Mouse (Mus musculus) frontal cortex, postnatal 36 days (tissue): ENCODE data around the gene Ylpm1.

ENCODE experiments used
- DNase-seq, 2 experiments: peaks; one replicate each; pipeline ENCODE4 v3.0.0; 2022; ENCODE audit warnings: low spot score in 2 of 2

The Ylpm1 gene

DNA sequence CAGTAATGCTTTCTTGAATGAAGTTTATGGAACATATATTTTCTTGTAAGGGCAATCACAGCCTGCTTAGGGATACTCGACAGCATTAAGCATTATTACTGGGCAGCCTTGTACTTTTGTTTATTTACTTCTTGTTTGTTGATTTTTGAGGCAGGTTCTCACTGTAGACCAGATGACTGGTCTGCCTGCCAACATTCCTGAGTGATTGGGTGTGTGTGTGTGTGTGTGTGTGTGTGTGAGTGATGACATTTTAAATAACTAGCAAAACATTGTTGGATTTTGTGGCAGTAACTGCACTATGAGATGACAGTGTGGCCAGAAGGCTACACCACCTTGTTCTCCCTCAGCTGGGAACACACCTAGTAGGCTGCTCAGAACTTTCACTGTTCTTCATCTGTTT, 13.7 kb downstream of the Ylpm1 start:
- DNase-seq = no peak

- no peak for DNase-seq
Measured at GRCm38 (mm10) chr12:85010541-85010940, 14.4 kb downstream of the Ylpm1 start.

GRCm38 (mm10) chr12:85012185-85012584, 16.1 kb downstream of the Ylpm1 start:
- DNase-seq = no peak

- no peak for DNase-seq
Measured at GRCm38 (mm10) chr12:85022071-85022470, 25.9 kb downstream of the Ylpm1 start.

DNA sequence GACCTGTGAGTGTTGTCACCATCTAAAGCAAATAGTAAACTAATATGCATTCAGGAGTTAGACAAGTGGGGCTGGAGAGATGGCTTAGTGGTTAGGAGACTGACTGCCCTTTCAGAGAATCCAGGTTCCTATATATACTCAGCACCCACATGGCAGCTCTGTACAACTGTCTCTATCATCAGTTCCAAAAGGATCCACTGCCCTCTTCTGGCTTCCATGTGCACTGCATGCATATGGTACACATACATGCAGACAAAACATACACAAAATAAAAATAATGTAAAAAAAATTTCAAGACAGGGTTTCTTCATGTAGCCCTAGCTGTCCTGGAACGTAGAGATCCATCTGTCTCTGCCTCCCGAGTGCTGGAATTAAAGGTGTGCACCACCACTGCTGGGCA, 36.6 kb downstream of the Ylpm1 start:
- no peak for DNase-seq

DNA sequence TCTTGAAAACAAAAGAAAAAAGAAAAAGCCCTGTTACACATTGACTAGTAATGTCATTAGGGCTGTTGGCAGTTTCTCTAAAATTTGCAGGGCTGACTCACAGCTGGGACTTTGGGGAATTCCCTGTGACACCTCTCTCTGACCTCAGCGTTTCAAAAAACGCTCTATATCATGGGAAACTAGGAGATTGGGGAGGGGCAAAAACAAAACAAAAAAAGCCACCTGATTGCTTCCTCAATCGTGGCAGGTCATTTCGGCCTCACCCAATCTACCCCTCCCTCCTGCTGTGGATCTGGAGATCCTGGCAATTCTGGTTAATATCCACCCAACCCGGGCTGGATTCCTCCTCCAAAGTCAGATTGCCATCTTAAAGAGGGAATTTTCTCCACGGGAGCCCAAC, 55.1 kb downstream of the Ylpm1 start:
- DNase-seq = no peak

GRCm38 (mm10) chr12:85071043-85071442, 74.9 kb downstream of the Ylpm1 start:
- DNase-seq = no peak

DNA sequence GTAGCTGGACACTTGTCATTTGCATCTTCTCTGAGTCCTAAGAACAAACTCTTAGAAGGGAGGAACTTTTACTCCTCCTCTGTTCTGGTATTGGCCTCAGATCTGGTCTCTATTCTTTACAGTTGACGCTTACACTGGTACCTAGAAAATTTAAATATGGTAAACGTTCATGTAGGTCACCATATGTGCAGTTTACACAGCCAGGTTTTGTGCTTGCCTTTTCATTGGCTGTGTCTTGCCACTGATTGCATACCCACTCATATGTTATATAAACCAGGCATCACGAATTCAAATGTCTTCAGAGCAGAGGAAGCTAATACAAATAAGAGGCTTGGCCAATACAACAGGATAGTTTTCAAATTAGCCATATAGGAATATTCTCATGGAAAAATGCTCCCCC, 81.0 kb downstream of the Ylpm1 start:
- peak in 1 of 2 experiments; percentile 54 for DNase-seq

DNA sequence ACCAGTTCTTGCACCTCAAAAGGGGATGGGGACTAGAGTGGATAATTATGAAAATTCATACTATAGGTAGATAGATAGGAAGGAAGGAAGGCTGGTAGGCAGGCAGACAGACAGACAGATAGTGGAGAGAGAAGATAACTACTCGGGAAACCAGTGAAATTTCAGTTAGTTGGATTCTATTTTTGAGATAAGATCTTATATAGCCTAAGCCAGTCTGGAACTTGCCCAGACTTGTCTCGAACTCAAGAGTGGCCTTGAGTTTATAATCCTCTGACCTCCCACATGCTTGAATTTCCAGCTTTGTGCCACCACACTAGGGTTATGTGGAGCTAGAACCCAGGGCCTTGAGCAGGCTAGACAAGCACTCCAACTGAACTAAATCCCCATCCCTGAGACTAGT, 88.1 kb downstream of the Ylpm1 start:
- DNase-seq = no peak

DNA sequence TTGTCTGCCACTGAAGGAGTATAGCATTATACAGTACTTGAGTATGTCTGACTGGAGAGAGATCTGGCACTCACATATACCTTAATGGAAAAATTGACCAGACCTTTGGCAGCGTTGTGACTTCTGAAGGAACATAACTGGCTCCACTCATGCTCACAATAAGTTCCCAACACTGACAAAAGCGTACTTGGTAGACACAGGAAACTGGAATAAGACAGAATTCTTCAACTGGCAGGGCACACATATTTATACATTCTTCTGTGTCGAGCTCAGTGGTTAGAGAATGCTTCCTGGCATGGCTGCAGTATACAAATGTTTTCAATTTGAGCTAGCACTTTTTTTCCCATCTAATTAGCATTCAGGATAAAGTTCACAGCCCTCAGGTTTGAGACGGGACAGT, 88.8 kb downstream of the Ylpm1 start:
- no peak for DNase-seq

DNA sequence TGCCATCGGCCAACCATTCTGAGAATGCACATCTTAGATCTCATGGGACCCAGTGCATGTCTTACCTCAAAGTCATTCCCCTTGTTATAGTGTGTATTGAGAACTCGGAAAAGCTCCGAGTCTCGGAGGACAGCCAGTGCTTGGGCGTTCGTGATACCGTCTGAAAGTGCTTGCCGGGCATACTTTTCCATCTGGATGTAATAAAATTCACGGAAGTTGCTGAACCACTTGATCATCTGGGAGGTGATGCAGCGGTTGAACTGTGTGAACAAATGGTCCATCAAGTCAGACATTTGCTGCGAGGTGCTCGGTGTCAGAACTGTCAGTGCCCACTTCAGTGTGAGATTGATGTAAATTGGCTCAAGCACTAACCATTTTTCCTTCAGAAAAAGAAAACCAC, 91.7 kb downstream of the Ylpm1 start:
- no peak for DNase-seq

- no peak for DNase-seq
Measured at GRCm38 (mm10) chr12:85091190-85091589, 95.1 kb downstream of the Ylpm1 start.

GRCm38 (mm10) chr12:85092214-85092613, 96.1 kb downstream of the Ylpm1 start:
- peak; percentile 49 to 59 for DNase-seq

DNA sequence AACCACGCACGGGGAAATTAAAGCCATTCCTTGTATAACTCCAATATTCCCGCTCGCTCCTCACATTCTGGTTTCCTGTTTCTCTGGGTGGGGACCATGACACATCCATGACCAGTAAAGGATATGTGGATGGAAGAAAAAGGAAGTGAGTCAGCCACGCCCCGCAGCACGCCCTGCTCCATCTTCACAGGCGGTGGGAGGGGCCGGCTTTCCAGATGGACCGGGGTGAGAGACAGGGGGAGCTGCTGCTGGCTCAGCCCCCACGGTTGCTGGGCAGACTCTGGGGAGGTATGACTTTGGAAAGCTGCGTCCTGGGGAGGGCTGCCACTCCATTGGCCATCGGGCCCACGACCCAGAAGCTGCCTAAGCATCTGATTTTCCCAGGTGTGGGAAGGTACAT, 97.9 kb downstream of the Ylpm1 start:
- peak; percentile 58 to 60 for DNase-seq

DNA sequence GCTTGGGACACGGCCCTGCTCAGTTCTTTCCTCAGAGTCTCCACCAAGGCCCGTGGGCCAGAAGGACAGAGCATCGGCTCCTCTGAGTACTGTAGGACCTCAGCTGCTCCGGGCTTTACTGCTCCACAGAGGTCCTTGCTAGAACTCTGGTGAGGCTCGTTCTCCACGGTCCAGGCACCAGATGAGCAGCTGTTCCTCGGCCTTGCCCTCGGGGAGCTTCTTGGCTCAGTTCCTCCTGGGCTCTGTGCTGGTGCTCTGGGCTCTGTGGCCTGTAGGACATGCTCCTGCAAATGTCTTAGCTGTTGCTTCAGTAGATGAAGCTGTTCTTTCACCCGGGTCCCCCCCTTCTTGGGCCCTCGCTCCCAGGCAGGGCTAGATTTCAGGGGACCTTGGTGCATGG, 98.6 kb downstream of the Ylpm1 start:
- DNase-seq = no peak

GRCm38 (mm10) chr12:85095146-85095545, 99.0 kb downstream of the Ylpm1 start:
- no peak for DNase-seq

DNA sequence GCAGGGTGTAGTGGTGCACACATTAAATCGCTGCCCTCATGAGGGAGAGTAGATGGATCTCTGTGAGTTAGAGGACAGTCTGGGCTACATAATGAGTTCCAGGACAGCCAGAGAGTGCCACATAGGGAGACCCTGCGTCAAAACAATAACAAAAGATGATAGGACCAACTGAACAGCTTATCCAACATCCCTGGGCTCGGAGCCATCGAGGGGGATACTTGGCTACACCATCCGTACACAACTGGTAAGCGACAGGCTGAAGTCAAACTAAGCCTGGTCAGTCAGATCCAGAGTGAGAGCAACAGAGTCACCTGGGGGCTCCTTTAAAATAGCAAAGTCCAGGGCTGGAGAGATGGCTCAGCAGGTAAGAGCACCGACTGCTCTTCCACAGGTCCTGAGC, 99.7 kb downstream of the Ylpm1 start:
- no peak for DNase-seq

DNA sequence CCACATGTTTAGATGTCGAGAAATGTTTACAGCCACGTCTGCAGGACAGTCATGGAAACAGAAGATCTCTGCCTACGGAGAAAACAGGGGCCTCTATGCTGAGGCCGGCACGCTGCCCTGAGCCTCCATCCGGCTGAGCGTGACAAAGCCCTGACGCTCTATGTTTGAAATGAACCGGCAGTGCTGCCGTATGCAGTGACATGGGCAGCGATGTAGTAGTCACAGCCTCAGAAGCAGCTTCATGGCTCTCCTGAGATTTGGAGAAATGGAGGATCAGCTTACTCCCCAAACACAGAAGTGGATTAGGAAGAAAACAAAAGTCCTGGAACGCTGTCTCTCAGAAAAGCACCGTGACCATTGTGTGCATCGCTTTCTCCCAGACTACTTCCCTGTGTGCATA, 104.9 kb downstream of the Ylpm1 start:
- DNase-seq = no peak

- DNase-seq = no peak
Measured at GRCm38 (mm10) chr12:85101521-85102106, 105.5 kb downstream of the Ylpm1 start.

DNA sequence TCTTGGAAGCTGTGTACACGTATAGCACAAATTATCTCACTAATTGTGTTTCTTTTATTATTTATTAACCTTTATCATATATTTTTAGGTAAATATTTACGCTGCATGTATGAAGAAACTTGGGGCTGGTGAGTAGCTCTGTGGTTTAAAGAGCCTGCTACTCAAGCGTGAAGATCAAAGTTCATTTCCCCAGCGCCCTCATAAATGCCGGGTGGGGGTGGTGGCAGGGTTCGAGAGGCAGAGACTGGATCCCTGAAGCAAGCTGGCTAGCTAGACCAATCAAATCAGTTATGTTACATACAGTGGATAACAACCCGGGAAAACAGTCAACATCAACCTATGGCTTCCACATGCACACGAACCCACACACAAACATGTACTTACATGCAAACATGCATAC, 107.0 kb downstream of the Ylpm1 start:
- no peak for DNase-seq

GRCm38 (mm10) chr12:85104789-85105188, 108.7 kb downstream of the Ylpm1 start:
- no peak for DNase-seq

GRCm38 (mm10) chr12:85106292-85106691, 110.2 kb downstream of the Ylpm1 start:
- no peak for DNase-seq

DNA sequence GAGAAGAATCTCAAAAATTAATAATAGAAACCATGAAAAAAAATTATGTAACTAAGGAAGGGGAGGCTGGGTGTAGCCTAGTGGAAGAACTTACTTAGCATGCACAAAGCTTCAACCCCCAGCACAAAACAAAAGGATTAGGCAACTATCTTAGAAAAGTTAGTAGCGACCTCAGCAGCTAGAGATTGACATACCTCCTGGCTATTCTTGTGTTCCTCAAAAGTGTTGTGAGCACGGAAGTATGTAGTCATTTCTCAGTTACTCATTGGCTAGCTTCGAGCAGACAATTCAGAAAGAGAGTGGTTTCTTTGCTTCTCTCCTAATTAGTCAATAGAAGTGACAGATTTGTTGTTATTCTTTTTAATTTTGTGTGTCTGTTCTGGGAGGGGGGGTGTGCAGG, 112.5 kb downstream of the Ylpm1 start:
- no peak for DNase-seq

DNA sequence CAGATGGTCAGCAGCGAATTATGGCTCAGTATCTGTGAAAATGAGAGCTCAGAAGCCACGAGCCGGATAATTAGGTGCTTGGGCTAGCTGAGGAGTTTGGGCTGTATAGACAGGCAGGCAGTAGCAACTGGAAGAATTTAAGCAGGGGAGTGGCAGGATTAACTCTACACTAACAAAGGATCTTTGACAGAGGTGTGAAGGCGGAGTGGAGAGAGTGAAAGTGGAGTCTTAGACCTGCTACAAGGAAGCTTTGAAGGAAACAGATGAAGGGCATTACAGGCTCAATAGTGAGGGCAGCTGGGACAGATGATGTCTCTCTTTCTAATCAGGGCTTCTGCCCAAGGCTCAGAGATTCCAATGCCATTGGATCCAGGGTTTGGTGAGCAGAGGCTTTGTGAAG, 113.3 kb downstream of the Ylpm1 start:
- no peak for DNase-seq
